Comparison of ENCODE assay signal across 25 mouse cellular contexts in genomic region chr13:72250419-72250818, GRCm38 (mm10).
DNase-seq lines count a peak whose midpoint lies in the region; ATAC-seq and TF ChIP-seq lines count a peak whose summit lies in the region.
"Had no signal": no experiment of that assay in that cellular context is flagged by ENCODE, and none has a peak within 500 bp of the region (broad histone marks: within the 10 kb centered on the region; RNA-seq: fewer than 3 reads in every experiment).

No protein-coding gene starts in this region.

- H3K4me2 ChIP-seq in hindbrain, postnatal 0 days (ENCODE audit: low read depth, low read length): no peak overlapping the region
- H3K4me2 ChIP-seq in hindbrain, embryonic 14.5 days (replicated peaks): no peak overlapping the region
- no peak overlapping the region for H3K4me2 ChIP-seq in liver, postnatal 0 days (ENCODE audit: low read depth, low read length)
- no peak overlapping the region for H3K4me2 ChIP-seq in liver, embryonic 12.5 days
- no peak overlapping the region for H3K4me2 ChIP-seq in stomach, postnatal 0 days (replicated peaks; ENCODE audit: low read depth)
- H3K4me2 ChIP-seq: embryonic facial prominence, embryonic 13.5 days; forebrain, embryonic 12.5 days; forebrain, embryonic 15.5 days; heart, embryonic 11.5 days; hindbrain, embryonic 12.5 days had no signal

- H3K9me3 ChIP-seq in hindbrain, postnatal 0 days (ENCODE audit: low read length): no peaks in the 10 kb centered on the region
- H3K9me3 ChIP-seq in hindbrain, embryonic 14.5 days (ENCODE audit: control insufficient read depth, low read length): no peaks in the 10 kb centered on the region
- H3K9me3 ChIP-seq in liver, postnatal 0 days (ENCODE audit: low read length): no peaks in the 10 kb centered on the region
- no peaks in the 10 kb centered on the region for H3K9me3 ChIP-seq in liver, embryonic 12.5 days (replicated peaks)
- no peaks in the 10 kb centered on the region for H3K9me3 ChIP-seq in ES-E14 (ENCODE audit: control insufficient read depth, insufficient read depth, low read depth, low read length)
- H3K9me3 ChIP-seq in stomach, postnatal 0 days (ENCODE audit: control insufficient read depth, low read length): 0 out of 2 replicates have a peak, but pooled peaks cover 2% of the 10 kb centered on the region
- H3K9me3 ChIP-seq: embryonic facial prominence, embryonic 10.5 days; embryonic facial prominence, embryonic 13.5 days; forebrain, embryonic 12.5 days; forebrain, embryonic 15.5 days; hindbrain, embryonic 12.5 days had no signal

- no peaks in the 10 kb centered on the region for H3K27me3 ChIP-seq in hindbrain, postnatal 0 days (ENCODE audit: insufficient read depth, low read length)
- no peaks in the 10 kb centered on the region for H3K27me3 ChIP-seq in hindbrain, embryonic 14.5 days (ENCODE audit: control insufficient read depth, insufficient read depth, low read length)
- H3K27me3 ChIP-seq in liver, postnatal 0 days (ENCODE audit: insufficient read depth, low read length): no peaks in the 10 kb centered on the region
- H3K27me3 ChIP-seq in liver, embryonic 12.5 days (replicated peaks): no peaks in the 10 kb centered on the region
- no peaks in the 10 kb centered on the region for H3K27me3 ChIP-seq in stomach, postnatal 0 days (ENCODE audit: control insufficient read depth, insufficient read depth, low read length)
- H3K27me3 ChIP-seq: embryonic facial prominence, embryonic 13.5 days; forebrain, embryonic 12.5 days; hindbrain, embryonic 12.5 days had no signal

- no peak overlapping the region for H3K27ac ChIP-seq in hindbrain, postnatal 0 days
- H3K27ac ChIP-seq in hindbrain, embryonic 14.5 days: no peak overlapping the region
- no peak overlapping the region for H3K27ac ChIP-seq in liver, postnatal 0 days (ENCODE audit: low read depth)
- H3K27ac ChIP-seq in liver, embryonic 12.5 days: no peak overlapping the region
- no peak overlapping the region for H3K27ac ChIP-seq in ES-E14 (ENCODE audit: insufficient read depth, low read depth, low read length, poor library complexity, severe bottlenecking)
- H3K27ac ChIP-seq in stomach, postnatal 0 days (replicated peaks): no peak overlapping the region
- no peak overlapping the region for H3K27ac ChIP-seq in gastrocnemius, adult 2 months
- H3K27ac ChIP-seq: embryonic facial prominence, embryonic 10.5 days; embryonic facial prominence, embryonic 13.5 days; forebrain, embryonic 12.5 days; forebrain, embryonic 15.5 days; hindbrain, embryonic 12.5 days had no signal

- no peaks in the 10 kb centered on the region for H3K4me1 ChIP-seq in hindbrain, postnatal 0 days (ENCODE audit: insufficient read depth, low read length)
- no peaks in the 10 kb centered on the region for H3K4me1 ChIP-seq in hindbrain, embryonic 14.5 days (replicated peaks; ENCODE audit: control insufficient read depth, insufficient read depth, low read length)
- no peaks in the 10 kb centered on the region for H3K4me1 ChIP-seq in liver, postnatal 0 days (ENCODE audit: insufficient read depth)
- no peaks in the 10 kb centered on the region for H3K4me1 ChIP-seq in liver, embryonic 12.5 days
- peaks cover 2 to 9% of the 10 kb centered on the region in 2 experiments; a peak in 3 of 4 replicates for H3K4me1 ChIP-seq in ES-E14 (ENCODE audit: control insufficient read depth in 2 of 2, insufficient read depth in 2 of 2, low read length in 2 of 2, poor library complexity in 1 of 2)
- H3K4me1 ChIP-seq in stomach, postnatal 0 days (replicated peaks; ENCODE audit: control insufficient read depth, insufficient read depth): no peaks in the 10 kb centered on the region
- H3K4me1 ChIP-seq: embryonic facial prominence, embryonic 10.5 days; embryonic facial prominence, embryonic 13.5 days; forebrain, embryonic 12.5 days; forebrain, embryonic 15.5 days had no signal

- ATAC-seq in hindbrain, postnatal 0 days: no peak
- ATAC-seq in hindbrain, embryonic 14.5 days (ENCODE audit: low FRiP score): no peak
- no peak for ATAC-seq in liver, postnatal 0 days
- no peak for ATAC-seq in liver, embryonic 12.5 days
- ATAC-seq in stomach, postnatal 0 days (ENCODE audit: low FRiP score, low TSS enrichment): no peak
- ATAC-seq: forebrain, embryonic 15.5 days; hindbrain, embryonic 16.5 days; inflammation-experienced regulatory T-cells, adult 6 months had no signal

- no peak for DNase-seq in hindbrain, postnatal 0 days (ENCODE audit: low spot score)
- no peak for DNase-seq in hindbrain, embryonic 14.5 days (ENCODE audit: low spot score)
- no peak for DNase-seq in liver, postnatal 0 days
- peak; percentile 22 for DNase-seq in ES-E14 (ENCODE audit: low read depth, low spot score)
- DNase-seq in stomach, postnatal 0 days (ENCODE audit: low spot score): no peak
- DNase-seq in urinary bladder, adult 2 months (ENCODE audit: low spot score): no peak
- DNase-seq in gastrocnemius, adult 2 months: no peak
- DNase-seq: adrenal gland, adult 2 months; adrenal gland, postnatal 14 days; cerebellum, adult 11 months; cerebellum, adult 2 months; cerebellum, postnatal 36 days; embryo, embryonic 11 days; gastrocnemius, postnatal 14 days; heart, adult 11 months had no signal

- H3K4me3 ChIP-seq in hindbrain, postnatal 0 days (ENCODE audit: low read length): no peak overlapping the region
- no peak overlapping the region for H3K4me3 ChIP-seq in hindbrain, embryonic 14.5 days (replicated peaks; ENCODE audit: low read length)
- H3K4me3 ChIP-seq in liver, postnatal 0 days (ENCODE audit: low read depth, low read length): no peak overlapping the region
- no peak overlapping the region for H3K4me3 ChIP-seq in liver, embryonic 12.5 days
- H3K4me3 ChIP-seq in ES-E14 (ENCODE audit: insufficient read depth in 1 of 2, low read depth in 1 of 2, low read length in 2 of 2, poor library complexity in 1 of 2, severe bottlenecking in 1 of 2): no peak overlapping the region
- H3K4me3 ChIP-seq in stomach, postnatal 0 days (ENCODE audit: low read depth, low read length): no peak overlapping the region
- no peak overlapping the region for H3K4me3 ChIP-seq in gastrocnemius, adult 2 months
- H3K4me3 ChIP-seq: embryonic facial prominence, embryonic 10.5 days; embryonic facial prominence, embryonic 13.5 days; erythroblast, embryonic 14.5 days; forebrain, embryonic 12.5 days; forebrain, embryonic 15.5 days; hindbrain, embryonic 12.5 days had no signal

- no peak overlapping the region for H3K9ac ChIP-seq in hindbrain, postnatal 0 days (replicated peaks; ENCODE audit: low read length)
- H3K9ac ChIP-seq in hindbrain, embryonic 14.5 days: no peak overlapping the region
- no peak overlapping the region for H3K9ac ChIP-seq in liver, postnatal 0 days (replicated peaks)
- no peak overlapping the region for H3K9ac ChIP-seq in liver, embryonic 12.5 days
- no peak overlapping the region for H3K9ac ChIP-seq in ES-E14 (ENCODE audit: insufficient read depth, low read depth, low read length, poor library complexity, severe bottlenecking)
- no peak overlapping the region for H3K9ac ChIP-seq in stomach, postnatal 0 days (ENCODE audit: low read length)
- H3K9ac ChIP-seq: embryonic facial prominence, embryonic 13.5 days; forebrain, embryonic 12.5 days; forebrain, embryonic 15.5 days; hindbrain, embryonic 12.5 days had no signal

- intact Hi-C loops in gastrocnemius, adult 2 months (cut with DNase I): no loop called here

- TF ChIP-seq CTCF in hindbrain, postnatal 0 days (IDR thresholded peaks at IDR 0.05; ENCODE audit: low read depth): peak; percentile 31
- 0 out of 2 replicates have a peak, but pooled peaks have one; percentile 3 for TF ChIP-seq CTCF in liver, postnatal 0 days (IDR thresholded peaks at IDR 0.05; ENCODE audit: low read depth)
- TF ChIP-seq CTCF in stomach, postnatal 0 days (IDR thresholded peaks at IDR 0.05; ENCODE audit: low read depth): peak; percentile 18; the same call in 1 of the 2 replicates
- TF ChIP-seq CTCF in gastrocnemius, adult 2 months (IDR thresholded peaks at IDR 0.05): no peak

- H3K36me3 ChIP-seq in hindbrain, postnatal 0 days (ENCODE audit: insufficient read depth, low read length): no peaks in the 10 kb centered on the region
- H3K36me3 ChIP-seq in hindbrain, embryonic 14.5 days (replicated peaks; ENCODE audit: control insufficient read depth, insufficient read depth): no peaks in the 10 kb centered on the region
- H3K36me3 ChIP-seq in liver, postnatal 0 days (replicated peaks; ENCODE audit: insufficient read depth, low read length): no peaks in the 10 kb centered on the region
- H3K36me3 ChIP-seq in liver, embryonic 12.5 days: no peaks in the 10 kb centered on the region
- no peaks in the 10 kb centered on the region; the same call in 1 of the 2 replicates for H3K36me3 ChIP-seq in ES-E14 (ENCODE audit: control insufficient read depth, insufficient read depth, low read length, poor library complexity, severe bottlenecking)
- H3K36me3 ChIP-seq in stomach, postnatal 0 days (ENCODE audit: control insufficient read depth, insufficient read depth, low read length): no peaks in the 10 kb centered on the region
- H3K36me3 ChIP-seq: embryonic facial prominence, embryonic 10.5 days; embryonic facial prominence, embryonic 13.5 days; forebrain, embryonic 12.5 days; forebrain, embryonic 15.5 days; hindbrain, embryonic 12.5 days had no signal

- in situ Hi-C loops in ES-E14 (cut with MboI; ENCODE audit: low sequenced_read_pairs in 2 of 2, unreplicated experiment in 2 of 2): no loop called here

- TF ChIP-seq EP300 in liver, postnatal 0 days (IDR thresholded peaks at IDR 0.05; ENCODE audit: low read depth): no peak
- no peak for TF ChIP-seq EP300 in stomach, postnatal 0 days (optimal IDR thresholded peaks at IDR 0.05)

TF ChIP-seq in ES-E14, 5 proteins besides CTCF, POLR2A, EP300 and RAD21:
- TF ChIP-seq CHD2 (IDR thresholded peaks at IDR 0.05; ENCODE audit: low read depth, low read length) (no peak), ZC3H11A (IDR thresholded peaks at IDR 0.05; ENCODE audit: borderline replicate concordance, low read depth, low read length) (peak; percentile 49; the same call in 1 of the 2 replicates)
